Mouse (Mus musculus) heart, embryonic 10.5 days (tissue): ENCODE measurements around the gene Btbd1. TPM values are rescaled to one million over a fixed set of nuclear protein-coding genes. Genes with fewer than 3 reads are reported as not detected.
A peak's percentile ranks its signal among the peaks of the same experiment; 100 is the strongest.

Experiments
- DNase-seq: peaks from one replicate; pipeline ENCODE4 v3.0.0-alpha.2; 2017; ENCODE audit warnings: low spot score
- H3K27ac ChIP-seq: fragments of 300-500 bp; sonication (generic); 2 replicates; pipeline ENCODE4 v1.5.1; 2016; ENCODE audit warnings: mild to moderate bottlenecking
- H3K27me3 ChIP-seq: fragments of 300-500 bp; sonication (generic); 2 replicates; pipeline ENCODE4 v1.6.1; 2016; ENCODE audit warnings: mild to moderate bottlenecking; ENCODE audit not compliant: poor library complexity, insufficient read depth, severe bottlenecking
- H3K36me3 ChIP-seq: fragments of 300-500 bp; sonication (generic); 2 replicates; pipeline ENCODE4 v1.6.1; 2016; ENCODE audit warnings: mild to moderate bottlenecking, moderate library complexity
- H3K4me1 ChIP-seq: fragments of 300-500 bp; sonication (generic); 2 replicates; pipeline ENCODE4 v1.6.1; 2016; ENCODE audit warnings: mild to moderate bottlenecking
- H3K4me3 ChIP-seq: fragments of 300-500 bp; sonication (generic); 2 replicates; pipeline ENCODE4 v1.5.1; 2016; ENCODE audit warnings: mild to moderate bottlenecking, moderate library complexity
- H3K9me3 ChIP-seq: fragments of 300-500 bp; sonication (generic); 2 replicates; pipeline ENCODE4 v1.6.1; 2016; ENCODE audit warnings: mild to moderate bottlenecking, moderate library complexity
- WGBS: fragments of 180-500 bp; shearing (Covaris S2); methylation state at CpG from one replicate; pipeline ENCODE4 v1.1.7; 2016; 5-methylcytosine and 5-hydroxymethylcytosine counted together
- polyA plus RNA-seq: library from polyadenylated mRNA; unstranded; fragments of >200 nt; fragmentation: Nextera tagmentation; extraction: Ambion mirVana; gene quantifications from 2 replicates; pipeline ENCODE4 v1.2.1, GENCODE M21; 2016

Btbd1 gene
- polyA plus RNA-seq, 1 experiment from 2014 or later, result 75.2 TPM

DNA sequence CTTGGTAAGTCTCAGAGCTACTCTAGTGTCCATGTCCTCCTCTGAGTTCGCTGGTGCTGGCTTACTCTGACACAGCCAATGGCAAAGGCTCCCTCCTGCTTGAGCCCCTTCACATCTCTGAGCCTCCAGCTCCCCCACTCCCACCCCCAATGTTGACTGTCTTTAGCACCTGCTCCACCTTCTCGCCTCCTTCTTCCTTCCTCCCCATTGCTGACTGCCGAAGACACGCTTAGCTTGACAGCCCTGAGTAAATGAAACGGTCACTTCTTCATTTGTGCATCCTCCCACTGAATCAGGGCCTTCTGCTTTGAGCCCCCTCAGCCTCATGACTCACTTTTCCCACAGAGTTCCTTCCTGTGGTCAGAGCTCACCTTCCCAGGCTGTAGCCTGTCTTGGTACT lies 31.8 kb upstream of the Btbd1 start:
- H3K9me3 ChIP-seq, result no peaks in the 10 kb centered on the region
- peaks cover 58% of the 10 kb centered on the region for H3K4me1 ChIP-seq

DNA sequence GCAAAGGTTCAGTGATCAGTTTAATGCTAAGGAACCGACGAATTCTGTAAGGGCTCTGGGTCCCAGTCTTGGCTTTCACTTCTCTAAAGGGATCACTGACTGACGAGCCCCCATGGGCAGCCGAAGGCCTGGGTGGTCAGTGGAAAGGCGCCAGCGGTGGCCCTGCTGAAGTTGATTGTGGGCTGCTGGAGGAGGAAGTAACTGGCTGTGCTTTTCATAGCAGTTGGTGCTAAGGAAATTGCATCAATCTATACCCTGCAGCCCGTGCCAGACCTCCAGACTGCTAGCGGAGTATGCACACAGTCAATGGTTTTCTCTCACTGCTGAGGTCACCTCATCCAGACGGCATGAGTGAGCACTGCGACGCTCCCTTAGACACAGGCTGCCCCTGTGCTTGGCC lies 30.8 kb upstream of the Btbd1 start:
- peak overlapping the region; percentile 81 for H3K4me3 ChIP-seq
- DNase-seq, result no peak
- H3K4me1 ChIP-seq, result peaks cover 58% of the 10 kb centered on the region
- WGBS, result 38% methylated on average over 11 of the region's 11 CpGs
- peaks cover 8% of the 10 kb centered on the region; the same call in 1 of the 2 replicates for H3K36me3 ChIP-seq
- peak overlapping the region; percentile 47; the same call in 1 of the 2 replicates for H3K27ac ChIP-seq
- peaks cover 28% of the 10 kb centered on the region for H3K27me3 ChIP-seq
- H3K9me3 ChIP-seq, result no peaks in the 10 kb centered on the region

More for the DNA sequence above, 31.8 kb upstream of the Btbd1 start:
- Histone ChIP-seq H3K27me3 (peaks cover 28% of the 10 kb centered on the region), H3K4me3 (no peak overlapping the region), H3K36me3 (peaks cover 16% of the 10 kb centered on the region; the same call in 1 of the 2 replicates), H3K27ac (no peak overlapping the region)
- WGBS, result 64% methylated on average over 5 of the region's 5 CpGs
- peak; percentile 63 for DNase-seq

DNA sequence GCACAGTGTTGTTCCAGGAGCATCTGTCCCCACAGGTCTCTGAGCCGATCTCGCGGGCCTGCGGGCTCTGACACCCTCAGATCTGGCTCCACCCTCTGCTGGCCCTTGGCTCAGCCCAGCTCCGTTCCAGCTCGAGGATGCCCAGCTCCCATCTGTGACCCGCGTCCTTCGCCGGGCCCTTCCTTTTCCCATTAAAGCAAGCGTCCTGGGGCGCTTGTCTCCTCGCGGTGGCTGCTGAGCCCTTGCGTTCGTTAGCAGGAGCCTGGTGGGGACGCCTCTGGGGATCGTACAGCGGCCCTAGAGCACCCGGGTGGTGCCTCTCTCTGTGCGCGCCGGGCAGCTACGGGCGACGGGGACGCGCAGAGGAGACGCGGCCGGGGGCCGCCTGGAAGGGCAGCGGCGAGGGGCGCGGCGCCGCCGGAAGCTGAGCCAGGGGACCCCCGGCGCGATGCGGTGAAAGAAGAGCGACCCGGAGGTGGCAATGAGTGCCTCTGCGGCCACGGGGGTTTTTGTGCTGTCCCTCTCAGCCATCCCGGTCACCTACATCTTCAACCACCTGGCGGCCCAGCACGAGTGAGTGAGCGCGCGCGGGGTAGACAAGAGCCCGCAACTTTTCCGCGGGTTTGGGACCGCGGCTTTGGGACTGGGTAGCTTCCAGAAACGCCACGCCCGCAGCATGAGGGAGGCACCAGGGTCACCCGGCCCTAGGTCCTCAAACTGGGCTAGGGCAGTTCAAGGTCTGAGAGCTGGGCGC lies 29.9 kb upstream of the Btbd1 start, which contains the start of gene Tm6sf1:
Gene Tm6sf1 (plus strand): TSS at position 34 of the 754 bp plus-strand sequence.
- under 1% methylated on average over 64 of the region's 64 CpGs for WGBS
- Histone ChIP-seq H3K4me1 (peaks cover 68% of the 10 kb centered on the region), H3K36me3 (peaks cover 4% of the 10 kb centered on the region; the same call in 1 of the 2 replicates), H3K27me3 (peaks cover 28% of the 10 kb centered on the region), H3K27ac (peak within 1 kb of the TSS; percentile 89), H3K9me3 (no peaks in the 10 kb centered on the region), H3K4me3 (peak within 1 kb of the TSS; percentile 81)
- peak; percentile 89 for DNase-seq

DNA sequence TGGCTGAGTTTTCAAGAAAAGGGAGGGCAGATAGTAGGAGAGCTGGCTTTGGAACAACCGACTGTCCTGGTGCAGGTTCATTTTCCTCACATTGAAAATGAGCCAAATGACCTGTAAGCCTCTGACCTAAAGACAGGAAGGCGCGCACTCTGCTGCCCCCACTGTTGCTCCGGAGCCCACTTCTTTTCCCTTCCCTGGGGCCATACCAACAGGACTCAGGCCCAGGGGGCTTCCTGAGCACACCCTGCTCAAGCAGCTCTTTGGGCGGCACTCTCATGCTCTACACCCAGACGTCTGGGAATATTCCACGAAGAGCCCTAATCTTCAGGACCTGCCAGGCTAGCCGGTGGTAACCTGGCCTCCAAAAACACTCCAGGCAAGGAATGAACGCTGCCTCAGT lies 29.0 kb upstream of the Btbd1 start:
- 8% methylated on average over 9 of the region's 9 CpGs for WGBS
- DNase-seq, result no peak
- Histone ChIP-seq H3K27ac (peak overlapping the region; percentile 89), H3K9me3 (no peaks in the 10 kb centered on the region), H3K27me3 (peaks cover 28% of the 10 kb centered on the region), H3K4me1 (peaks cover 68% of the 10 kb centered on the region), H3K36me3 (0 out of 2 replicates have a peak, but pooled peaks cover 2% of the 10 kb centered on the region), H3K4me3 (peak overlapping the region; percentile 81)

DNA sequence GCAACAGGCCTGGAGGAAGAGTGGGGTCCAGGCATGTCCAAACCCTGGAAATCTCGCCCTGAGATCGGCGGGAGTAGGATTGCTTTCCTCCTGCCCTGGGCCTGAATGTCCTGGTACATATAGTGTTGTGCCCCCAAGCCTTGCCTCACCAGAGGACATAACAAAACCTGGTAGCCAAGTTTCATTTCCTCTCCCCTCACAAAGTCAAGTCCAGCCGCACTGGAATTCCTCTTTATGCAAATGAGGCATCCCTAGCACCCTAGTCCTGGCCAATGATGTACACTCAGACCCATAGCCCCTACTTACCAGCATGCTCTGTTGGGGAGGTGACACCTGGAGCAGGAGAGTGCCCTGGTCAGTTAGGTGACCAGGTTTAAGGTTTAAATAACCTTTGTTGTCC lies 27.0 kb upstream of the Btbd1 start:
- Histone ChIP-seq H3K4me3 (no peak overlapping the region), H3K9me3 (no peaks in the 10 kb centered on the region), H3K27me3 (peaks cover 28% of the 10 kb centered on the region), H3K27ac (no peak overlapping the region), H3K4me1 (peaks cover 47% of the 10 kb centered on the region), H3K36me3 (no peaks in the 10 kb centered on the region)
- WGBS, result 78% methylated on average over 4 of the region's 4 CpGs
- DNase-seq, result no peak

DNA sequence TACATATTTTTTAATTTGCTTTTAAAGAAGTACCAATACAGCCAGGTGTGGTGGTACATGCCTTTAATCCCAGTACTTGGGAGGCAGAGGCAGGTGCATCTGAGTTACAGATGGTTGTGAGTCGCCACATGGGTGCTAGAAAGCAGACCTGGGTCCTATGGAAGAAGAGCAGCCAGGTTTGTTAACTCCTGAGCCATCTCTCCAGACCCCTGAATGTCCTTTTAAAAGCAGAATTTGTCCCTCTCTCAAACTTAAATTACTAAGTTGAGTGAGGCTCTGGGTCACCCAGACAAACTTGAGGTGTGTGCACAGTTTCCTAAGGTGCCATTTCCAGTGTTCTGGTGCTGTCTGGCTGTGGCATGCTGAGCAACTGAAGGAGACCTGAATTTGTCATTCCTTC lies 26.5 kb upstream of the Btbd1 start, which contains the start of gene Gm10160:
Gene Gm10160 (minus strand): TSS at position 101 of the 400 bp plus-strand sequence.
- no peak for DNase-seq
- Histone ChIP-seq H3K4me1 (peaks cover 42% of the 10 kb centered on the region), H3K27me3 (peaks cover 28% of the 10 kb centered on the region), H3K4me3 (peak within 1 kb of the TSS; percentile 30; the same call in 1 of the 2 replicates), H3K9me3 (no peaks in the 10 kb centered on the region), H3K36me3 (no peaks in the 10 kb centered on the region), H3K27ac (peak within 1 kb of the TSS; percentile 72)
- WGBS, result 74% methylated on average over 1 of the region's 1 CpGs

DNA sequence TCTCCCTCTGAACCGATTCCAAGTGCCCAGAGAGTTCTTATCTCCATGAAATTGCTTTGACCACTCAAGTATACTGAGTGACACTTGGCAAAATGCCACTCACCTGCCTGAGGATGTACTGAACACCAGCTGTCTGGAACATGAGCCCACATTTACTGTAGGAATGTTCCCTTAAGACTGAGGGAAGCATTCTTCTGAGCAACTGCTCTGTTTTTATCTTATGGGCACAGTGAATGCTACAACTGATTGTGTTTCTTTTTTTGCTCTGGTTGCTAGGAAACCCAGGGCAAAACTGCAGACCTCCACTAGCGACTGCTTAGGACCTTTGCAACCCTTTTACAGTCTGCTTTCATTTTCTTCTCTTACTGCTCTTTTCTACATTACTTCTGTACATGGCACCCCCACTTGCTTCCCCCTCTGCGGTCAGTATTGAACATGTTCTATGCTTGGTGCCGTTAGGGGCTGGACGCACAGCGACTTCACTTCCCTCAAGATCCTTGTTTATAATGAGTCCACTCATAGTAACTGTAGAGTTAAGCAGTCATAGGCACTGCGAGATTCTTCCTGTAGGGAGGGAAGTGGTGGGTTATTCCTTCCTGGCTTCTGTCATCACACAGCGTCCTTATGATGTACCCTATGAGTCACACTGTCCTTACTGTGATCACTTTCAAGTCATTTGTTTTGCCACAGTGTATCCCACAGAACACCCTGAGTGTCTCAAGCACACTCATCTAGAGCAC lies 25.5 kb upstream of the Btbd1 start:
- Histone ChIP-seq H3K27me3 (peaks cover 24% of the 10 kb centered on the region; the same call in 1 of the 2 replicates), H3K9me3 (no peaks in the 10 kb centered on the region), H3K4me1 (peaks cover 33% of the 10 kb centered on the region), H3K36me3 (no peaks in the 10 kb centered on the region), H3K4me3 (peak overlapping the region; percentile 30; the same call in 1 of the 2 replicates), H3K27ac (peak overlapping the region; percentile 72)
- no peak for DNase-seq
- WGBS, result 45% methylated on average over 8 of the region's 8 CpGs

DNA sequence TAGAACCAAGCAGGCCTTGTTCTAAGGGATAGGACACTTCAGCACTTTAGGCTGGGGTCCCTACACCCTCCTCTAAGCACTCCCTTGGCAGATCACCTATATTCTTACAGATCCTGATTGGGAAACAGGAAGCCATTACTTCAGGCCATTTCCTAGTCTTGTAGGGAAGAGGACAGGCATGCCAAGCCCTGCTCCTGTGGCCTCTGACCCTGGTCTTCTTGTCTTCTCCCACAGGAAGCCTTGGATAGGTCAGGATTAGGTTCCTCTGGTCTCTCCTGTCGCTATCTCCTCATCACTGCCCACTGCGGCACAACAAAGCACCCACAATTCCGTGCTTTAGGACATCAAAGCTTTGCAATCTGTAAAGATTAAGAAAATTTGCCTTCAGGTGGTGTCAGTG lies 22.5 kb upstream of the Btbd1 start:
- no peaks in the 10 kb centered on the region for H3K9me3 ChIP-seq
- H3K4me1 ChIP-seq, result peaks cover 18% of the 10 kb centered on the region
- peaks cover 7% of the 10 kb centered on the region; the same call in 1 of the 2 replicates for H3K27me3 ChIP-seq
- 56% methylated on average over 3 of the region's 3 CpGs for WGBS
- no peak overlapping the region for H3K27ac ChIP-seq
- no peak overlapping the region for H3K4me3 ChIP-seq
- DNase-seq, result no peak
- no peaks in the 10 kb centered on the region for H3K36me3 ChIP-seq

DNA sequence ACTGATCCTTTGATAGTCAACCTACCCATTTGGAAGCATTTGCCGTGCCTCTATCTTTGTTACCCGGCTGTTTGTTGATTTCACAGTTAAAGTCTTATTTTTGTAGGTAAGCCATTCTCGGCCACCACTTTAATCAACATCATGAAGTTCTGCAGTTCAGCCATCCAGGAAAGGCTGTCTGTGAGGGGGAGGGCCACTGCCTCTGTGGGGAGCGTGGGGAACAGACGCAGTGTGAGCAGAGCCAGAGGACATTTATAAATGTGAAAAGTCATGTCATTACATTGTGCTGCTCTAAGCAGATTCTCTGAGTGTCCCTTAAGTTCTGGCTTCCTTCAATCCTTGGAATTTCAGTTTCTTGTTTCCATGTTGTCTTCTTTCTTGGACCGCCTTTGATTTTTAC lies 20.9 kb upstream of the Btbd1 start:
- H3K36me3 ChIP-seq, result no peaks in the 10 kb centered on the region
- no peak overlapping the region for H3K27ac ChIP-seq
- H3K4me1 ChIP-seq, result peaks cover 28% of the 10 kb centered on the region
- no peak for DNase-seq
- H3K9me3 ChIP-seq, result no peaks in the 10 kb centered on the region
- no peak overlapping the region for H3K4me3 ChIP-seq
- no peaks in the 10 kb centered on the region for H3K27me3 ChIP-seq
- 75% methylated on average over 6 of the region's 6 CpGs for WGBS

DNA sequence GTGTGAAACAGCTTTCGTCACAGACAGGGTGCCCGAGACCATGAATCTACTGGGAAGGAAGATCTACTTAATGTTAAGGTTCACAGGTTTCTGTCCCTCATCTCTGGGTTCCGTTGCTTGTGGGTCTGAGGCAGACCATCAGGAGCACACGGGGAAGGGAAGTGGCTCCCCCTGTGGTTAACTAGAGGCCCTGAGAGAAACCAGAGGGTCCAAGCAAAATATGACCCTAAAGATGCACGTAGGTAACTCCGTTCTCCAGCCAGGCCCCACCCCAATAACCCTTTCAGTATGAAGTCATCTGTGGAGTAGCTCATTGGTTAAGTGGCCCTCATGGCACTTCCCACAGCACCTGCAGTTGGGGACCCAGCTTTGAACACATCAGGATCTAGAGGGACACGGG lies 20.4 kb upstream of the Btbd1 start:
- Histone ChIP-seq H3K36me3 (no peaks in the 10 kb centered on the region), H3K27ac (no peak overlapping the region), H3K9me3 (no peaks in the 10 kb centered on the region), H3K4me1 (peaks cover 27% of the 10 kb centered on the region), H3K4me3 (no peak overlapping the region), H3K27me3 (no peaks in the 10 kb centered on the region)
- WGBS, result 83% methylated on average over 7 of the region's 7 CpGs
- DNase-seq, result no peak

DNA sequence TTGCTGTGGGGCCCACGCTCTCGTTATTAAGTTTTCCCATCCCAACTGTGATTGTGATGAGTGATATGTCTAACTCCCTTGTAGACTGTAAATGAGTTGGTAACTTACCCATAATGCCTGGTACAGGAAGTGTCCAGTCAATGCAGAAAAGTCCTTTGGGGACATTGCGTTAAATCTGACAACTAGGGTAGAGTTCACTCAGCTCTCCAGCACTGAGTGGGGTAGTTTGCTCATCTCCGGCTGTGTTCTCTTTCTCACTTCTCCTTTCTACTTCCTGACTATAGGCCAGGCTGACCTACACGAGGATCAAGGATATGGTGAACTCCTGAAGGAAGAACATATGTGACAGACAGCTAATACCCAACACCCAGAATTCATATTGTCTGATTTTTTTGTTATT lies 20.0 kb upstream of the Btbd1 start:
- H3K4me1 ChIP-seq, result peaks cover 23% of the 10 kb centered on the region
- no peaks in the 10 kb centered on the region for H3K27me3 ChIP-seq
- 86% methylated on average over 5 of the region's 5 CpGs for WGBS

DNA sequence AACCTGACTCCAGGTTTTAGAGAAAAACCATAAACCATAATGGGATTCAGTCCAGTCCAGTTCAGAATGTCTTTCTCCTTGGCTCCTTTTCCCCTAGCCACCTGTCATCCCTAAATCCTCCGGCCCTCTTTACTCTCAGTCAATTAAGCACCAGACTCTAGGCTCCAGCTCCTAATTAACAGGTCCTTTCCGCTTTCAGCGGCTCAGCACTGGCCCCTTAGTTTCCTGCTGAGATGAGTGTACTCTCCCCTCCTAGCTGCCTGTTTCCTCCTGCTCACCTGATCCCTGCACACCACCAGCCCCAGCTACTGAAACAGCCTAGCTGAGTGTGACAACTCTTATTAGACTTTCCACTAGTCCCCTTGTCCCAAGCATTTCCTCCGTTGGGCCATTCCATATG lies 18.5 kb upstream of the Btbd1 start:
- Histone ChIP-seq H3K27ac (no peak overlapping the region), H3K4me3 (no peak overlapping the region), H3K27me3 (no peaks in the 10 kb centered on the region), H3K9me3 (no peaks in the 10 kb centered on the region), H3K4me1 (peaks cover 19% of the 10 kb centered on the region), H3K36me3 (no peaks in the 10 kb centered on the region)
- 37% methylated on average over 4 of the region's 4 CpGs for WGBS
- DNase-seq, result no peak

More for the DNA sequence above, 20.0 kb upstream of the Btbd1 start:
- H3K27ac ChIP-seq, result no peak overlapping the region
- no peak for DNase-seq
- no peak overlapping the region for H3K4me3 ChIP-seq
- no peaks in the 10 kb centered on the region for H3K9me3 ChIP-seq
- no peaks in the 10 kb centered on the region for H3K36me3 ChIP-seq

DNA sequence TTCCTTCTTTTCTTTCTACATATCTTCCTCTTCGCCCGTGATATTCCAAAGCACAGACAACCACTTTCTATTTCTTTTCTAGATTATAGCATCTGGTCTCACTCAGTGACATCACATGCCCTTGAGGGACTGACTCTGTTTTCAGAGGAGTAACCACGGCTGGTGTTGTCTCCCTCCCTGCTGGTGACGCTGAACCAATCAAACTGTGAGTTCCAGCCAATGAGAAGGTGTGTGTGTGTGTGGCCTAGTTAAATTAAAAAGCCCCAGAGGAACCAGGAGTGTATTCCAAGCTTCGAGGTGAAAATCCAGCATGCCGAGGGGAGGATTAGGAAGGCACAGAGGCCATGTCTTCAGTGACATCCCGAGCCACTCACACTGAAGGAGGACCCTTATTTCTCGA lies 17.8 kb upstream of the Btbd1 start:
- Histone ChIP-seq H3K4me1 (peaks cover 19% of the 10 kb centered on the region), H3K36me3 (no peaks in the 10 kb centered on the region), H3K4me3 (no peak overlapping the region), H3K27me3 (no peaks in the 10 kb centered on the region), H3K27ac (no peak overlapping the region), H3K9me3 (no peaks in the 10 kb centered on the region)
- peak; percentile 66 for DNase-seq
- WGBS, result 43% methylated on average over 8 of the region's 8 CpGs
